Mouse (Mus musculus) layer of hippocampus, postnatal 25 days (tissue): ENCODE measurements around the gene Lin54. TPM values are rescaled to one million over a fixed set of nuclear protein-coding genes. Genes with fewer than 3 reads are reported as not detected.
A peak's percentile ranks its signal among the peaks of the same experiment; 100 is the strongest.

Source experiments
- DNase-seq, 2 experiments: peaks; one replicate each; pipeline ENCODE4 v3.0.0; 2022; ENCODE audit warnings: mixed read lengths in 2 of 2, low spot score in 1 of 2; ENCODE audit errors: extremely low spot score in 1 of 2
- total RNA-seq, 2 experiments: library from RNA; stranded (reverse); gene quantifications; 2 replicates each; pipeline ENCODE4 v1.2.3; 2021

The Lin54 gene
- total RNA-seq, 2 experiments from 2014 or later: 14.5 to 16.0 TPM

DNA sequence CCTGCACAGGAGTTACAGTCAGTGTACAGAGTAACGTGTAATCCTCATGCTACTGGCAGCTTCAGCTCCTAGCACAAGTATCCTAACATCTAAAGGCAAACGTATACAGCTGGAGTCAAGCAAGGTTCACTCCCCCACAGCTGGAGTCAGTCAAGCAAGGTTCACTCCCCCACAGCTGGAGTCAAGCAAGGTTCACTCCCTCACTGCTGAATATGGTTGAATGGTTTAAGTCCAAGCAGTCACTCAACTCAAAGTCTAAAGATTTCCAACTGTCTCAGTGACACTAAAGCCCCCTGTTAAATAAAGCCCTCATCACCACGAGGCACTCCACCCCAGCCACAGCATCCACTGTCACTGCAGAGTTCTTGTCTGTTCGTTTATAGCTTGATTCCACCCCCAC, 8.7 kb downstream of the Lin54 start:
- no peak for DNase-seq

DNA sequence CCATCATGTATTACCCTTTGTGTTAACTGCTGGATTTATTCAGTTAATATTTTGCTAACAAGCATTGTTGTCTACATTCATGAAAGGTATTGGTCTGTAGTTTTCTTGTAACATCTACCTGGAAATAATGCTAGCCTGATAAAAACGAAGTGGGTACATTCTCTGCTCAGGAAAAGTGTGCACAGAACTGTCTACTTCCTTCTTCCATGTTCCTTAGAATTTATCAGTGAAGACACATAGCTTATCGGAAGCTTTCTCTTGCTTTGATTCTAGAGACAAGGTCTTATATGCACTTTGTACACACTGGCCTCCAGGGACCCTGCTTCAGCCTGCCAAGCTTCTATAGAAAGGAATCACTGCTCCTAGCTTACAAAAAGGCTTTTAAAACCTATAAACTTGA, 11.1 kb downstream of the Lin54 start:
- DNase-seq: no peak

DNA sequence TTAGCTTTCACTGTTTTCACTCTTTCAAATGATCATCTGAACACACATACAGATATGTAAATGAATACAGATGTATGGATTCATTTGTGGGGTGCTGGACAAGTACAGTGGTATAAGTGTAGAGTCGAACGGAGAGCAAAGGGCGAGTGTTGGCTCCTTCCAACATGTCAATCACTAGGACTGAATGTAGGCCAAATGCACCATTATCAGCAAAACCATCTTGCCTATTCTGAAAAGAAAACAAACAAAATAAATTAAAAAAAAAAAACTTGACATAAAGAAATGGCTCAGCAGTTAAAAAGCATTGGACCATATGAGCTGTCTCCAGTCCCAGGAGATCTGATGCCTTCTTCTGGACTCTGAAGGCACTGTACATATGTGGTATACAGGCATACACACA, 12.2 kb downstream of the Lin54 start:
- no peak for DNase-seq

DNA sequence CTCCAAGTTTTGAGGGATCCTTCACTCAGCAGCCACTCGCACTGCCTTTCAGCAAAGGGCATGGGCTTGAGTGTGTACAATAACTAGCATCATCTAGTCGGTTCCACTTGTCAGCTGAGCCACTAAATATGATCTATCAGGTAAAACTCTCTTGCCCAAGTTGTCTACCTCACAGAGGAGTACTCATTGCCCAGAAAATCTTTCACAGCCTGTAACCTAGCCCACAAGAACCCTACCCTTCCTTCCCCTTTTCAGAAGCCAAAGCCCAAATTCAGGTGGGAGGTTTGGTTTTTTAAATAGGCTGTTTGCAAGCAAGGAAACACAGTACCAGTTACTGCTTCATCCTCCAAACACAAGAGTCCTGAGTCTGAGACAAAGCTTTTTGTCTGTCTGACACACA, 13.3 kb downstream of the Lin54 start:
- no peak for DNase-seq

GRCm38 (mm10) chr5:100483569-100483968, 16.9 kb downstream of the Lin54 start:
- DNase-seq: no peak

GRCm38 (mm10) chr5:100477604-100478003, 22.8 kb downstream of the Lin54 start:
- DNase-seq: no peak

GRCm38 (mm10) chr5:100476328-100476727, 24.1 kb downstream of the Lin54 start:
- DNase-seq: no peak

DNA sequence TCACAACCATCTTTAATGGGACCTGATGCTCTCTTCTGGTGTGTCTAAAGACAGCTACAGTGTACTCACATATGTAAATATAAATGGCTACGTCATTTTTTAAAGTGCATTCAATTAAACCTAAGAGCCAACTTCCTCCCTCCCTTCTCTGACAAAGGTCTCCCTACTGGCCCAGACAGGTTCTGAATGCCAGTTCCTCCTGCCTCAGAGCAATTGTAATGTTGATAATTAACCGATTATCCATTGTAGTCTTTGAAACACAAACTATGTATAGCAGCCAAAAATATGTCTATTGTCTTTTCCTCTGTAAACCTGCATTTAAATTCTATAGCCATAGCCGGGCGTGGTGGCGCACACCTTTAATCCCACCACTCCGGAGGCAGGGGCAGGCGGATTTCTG, 33.1 kb downstream of the Lin54 start:
- DNase-seq: no peak

DNA sequence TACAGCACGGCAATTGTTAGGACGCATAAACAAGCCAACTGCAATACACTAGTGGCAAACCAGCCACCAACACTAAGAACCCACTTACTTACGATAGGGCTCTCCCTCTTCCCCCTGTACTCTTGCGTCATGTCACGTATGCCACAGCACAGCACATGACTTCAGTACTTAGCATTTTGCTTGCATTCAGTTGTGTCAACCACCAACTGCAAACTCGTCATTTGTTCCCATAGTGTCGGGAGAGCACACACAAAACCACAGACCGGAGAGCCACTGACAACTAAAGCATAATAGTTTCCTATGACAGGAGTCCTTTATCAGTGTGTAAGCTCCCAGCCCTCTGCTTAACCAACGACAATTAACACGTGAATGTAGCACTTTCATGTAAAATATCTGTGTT, 33.8 kb downstream of the Lin54 start:
- DNase-seq: no peak

GRCm38 (mm10) chr5:100462374-100462773, 38.1 kb downstream of the Lin54 start:
- no peak for DNase-seq

DNA sequence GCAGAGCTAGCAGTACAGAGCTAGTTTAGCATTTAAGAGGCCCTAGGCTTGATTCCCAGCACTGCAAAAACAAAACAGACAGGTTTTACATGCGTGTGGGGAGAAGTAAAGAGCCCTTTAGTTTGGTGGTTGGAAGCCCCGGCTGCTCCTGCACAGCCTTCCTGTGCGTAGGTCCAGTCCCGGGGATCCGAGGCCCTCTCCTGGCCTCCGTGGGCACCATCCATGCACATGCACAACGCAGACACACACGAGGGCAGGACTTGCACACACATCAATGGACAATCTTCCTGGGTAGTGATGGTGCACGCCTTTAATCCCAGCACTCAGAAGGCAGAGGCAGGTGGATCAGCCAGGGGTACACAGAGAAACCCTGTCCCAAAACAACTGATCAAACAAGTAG, 38.9 kb downstream of the Lin54 start:
- no peak for DNase-seq

GRCm38 (mm10) chr5:100459468-100459867, 41.0 kb downstream of the Lin54 start:
- DNase-seq: no peak

DNA sequence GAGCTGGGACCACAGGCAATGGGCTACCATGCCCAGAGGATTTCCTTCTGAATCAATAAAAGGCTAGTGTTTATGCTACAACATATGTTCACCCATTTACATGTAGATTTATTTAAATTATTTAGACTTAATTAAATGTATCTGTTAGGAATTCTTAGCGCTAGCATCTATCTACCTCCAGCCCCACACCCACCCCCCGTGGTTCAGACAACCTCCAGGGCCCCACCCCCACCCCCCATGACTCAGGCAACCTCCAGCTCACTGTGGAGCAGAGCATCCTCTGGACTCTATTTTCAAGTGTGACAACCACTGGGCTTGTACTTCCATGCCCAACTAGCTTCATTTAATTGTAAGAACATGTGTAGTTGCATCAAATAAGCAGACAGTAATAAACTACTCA, 48.6 kb downstream of the Lin54 start:
- DNase-seq: no peak

GRCm38 (mm10) chr5:100438796-100439195, 61.6 kb downstream of the Lin54 start:
- no peak for DNase-seq

DNA sequence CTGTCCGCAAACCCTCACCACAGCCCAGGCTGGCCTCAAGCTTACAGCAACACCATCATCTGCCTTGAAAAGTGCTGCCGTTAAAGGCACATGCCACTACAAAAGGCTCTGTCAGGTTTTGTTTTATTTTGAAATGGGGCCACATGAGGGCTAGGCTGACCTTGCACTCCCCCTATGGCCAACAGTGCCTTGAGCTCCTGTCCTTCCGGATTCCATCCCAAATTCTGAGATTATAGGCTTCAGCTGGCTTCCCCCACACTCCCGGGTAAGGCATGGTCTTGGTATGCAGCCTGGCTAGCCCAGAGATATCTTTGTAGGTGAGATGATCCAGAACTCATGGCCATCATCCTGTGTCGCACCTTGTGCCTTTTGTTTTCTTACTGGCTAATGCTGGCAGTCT, 62.5 kb downstream of the Lin54 start:
- DNase-seq: no peak

DNA sequence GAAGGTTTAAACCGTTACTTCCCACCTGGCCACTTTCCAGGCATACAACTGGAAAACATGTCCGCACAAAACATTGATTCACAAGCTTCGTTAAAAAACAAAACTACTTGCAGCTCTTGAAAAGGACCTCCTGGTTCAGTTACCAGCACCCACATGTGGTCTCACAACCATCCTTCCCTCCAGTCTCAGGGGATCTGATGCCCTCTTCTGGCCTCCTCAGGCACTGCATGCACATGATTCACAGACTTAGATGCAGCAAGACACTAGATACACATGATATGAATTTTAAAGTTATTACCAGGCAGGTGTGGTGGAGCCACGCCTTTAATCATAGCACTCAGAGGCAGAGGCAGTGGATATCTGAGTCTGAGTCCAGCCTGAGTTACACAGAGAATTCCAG, 63.4 kb downstream of the Lin54 start:
- no peak for DNase-seq

DNA sequence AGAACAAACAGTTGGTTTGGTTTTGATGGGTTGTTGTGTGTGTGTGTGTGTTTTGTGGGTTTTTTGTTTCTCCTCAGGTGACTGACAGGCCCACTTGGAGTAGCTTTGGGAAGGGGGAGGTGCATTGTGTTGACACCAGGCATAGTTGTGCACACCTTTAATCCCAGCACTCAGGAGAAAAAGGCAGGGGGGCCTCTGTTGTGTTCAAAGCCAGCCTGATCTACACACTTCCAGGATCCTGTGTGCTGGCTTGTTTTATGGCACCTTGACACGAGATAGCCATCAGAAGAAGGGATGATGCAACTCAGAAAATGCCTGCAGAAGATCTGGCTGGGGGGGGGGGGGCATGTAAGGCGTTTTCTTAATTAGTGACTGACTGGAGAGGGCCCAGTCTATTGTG, 69.5 kb downstream of the Lin54 start:
- no peak for DNase-seq

DNA sequence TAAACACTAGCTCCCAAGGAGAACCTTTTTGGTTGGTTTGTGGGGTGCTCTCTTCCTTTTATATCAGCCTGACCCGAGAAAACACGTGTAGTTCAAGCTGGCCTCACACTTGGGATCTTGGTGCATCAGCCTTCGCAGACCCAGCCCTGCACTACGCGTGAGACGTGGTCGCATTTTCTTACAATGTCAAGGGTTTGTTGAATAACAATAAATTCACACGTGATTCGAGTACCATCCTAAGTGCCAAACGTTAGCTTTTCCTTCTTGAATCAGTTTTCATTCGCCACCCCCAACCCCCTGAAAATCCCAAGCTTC, 70.4 kb downstream of the Lin54 start:
- no peak for DNase-seq

- DNase-seq: peak; percentile 79 to 81
Measured at GRCm38 (mm10) chr5:100429344-100430075, 70.9 kb downstream of the Lin54 start.

- no peak for DNase-seq
Measured at GRCm38 (mm10) chr5:100428734-100429343, 71.6 kb downstream of the Lin54 start.

GRCm38 (mm10) chr5:100428031-100428733, 72.3 kb downstream of the Lin54 start:
- DNase-seq: no peak

- no peak for DNase-seq
Measured at GRCm38 (mm10) chr5:100427276-100427675, 73.2 kb downstream of the Lin54 start.
